Comparison of ENCODE assay signal across 8 mouse cellular contexts in genomic region chrX:48433527-48433899, GRCm38 (mm10). TPM values are rescaled to one million over a fixed set of nuclear protein-coding genes. Genes with fewer than 3 reads are reported as not detected.
DNase-seq lines count a peak whose midpoint lies in the region; ATAC-seq and TF ChIP-seq lines count a peak whose summit lies in the region.
"Had no signal": no experiment of that assay in that cellular context is flagged by ENCODE, and none has a peak within 500 bp of the region (broad histone marks: within the 10 kb centered on the region; RNA-seq: fewer than 3 reads in every experiment).

No protein-coding gene starts in this region.

- peaks cover 45% of the 10 kb centered on the region for H3K4me1 ChIP-seq in E14TG2a.4 (replicated peaks; ENCODE audit: low read depth, low read length)
- peaks cover 51% of the 10 kb centered on the region for H3K4me1 ChIP-seq in bone marrow macrophage, adult 2 months (ENCODE audit: control insufficient read depth, insufficient read depth, low read length)
- peaks cover 0 to 25% of the 10 kb centered on the region in 2 experiments; a peak in 2 of 4 replicates for H3K4me1 ChIP-seq in liver, embryonic 14.5 days (replicated peaks; ENCODE audit: control insufficient read depth in 2 of 2, insufficient read depth in 2 of 2, low read length in 1 of 2)
- no peaks in the 10 kb centered on the region; the same call in 1 of the 2 replicates for H3K4me1 ChIP-seq in hindbrain, embryonic 12.5 days

- TF ChIP-seq POLR2A in bone marrow macrophage, adult 2 months (IDR thresholded peaks at IDR 0.05; ENCODE audit: borderline replicate concordance, low read depth, low read length) = no peak

- H3K9me3 ChIP-seq in E14TG2a.4 (ENCODE audit: low read length) = no peaks in the 10 kb centered on the region
- no peaks in the 10 kb centered on the region for H3K9me3 ChIP-seq in liver, embryonic 14.5 days (ENCODE audit: control insufficient read depth, low read length)
- no peaks in the 10 kb centered on the region for H3K9me3 ChIP-seq in hindbrain, embryonic 12.5 days (replicated peaks)

- H3K9ac ChIP-seq in liver, embryonic 14.5 days (replicated peaks) = no peak overlapping the region
- no peak overlapping the region for H3K9ac ChIP-seq in hindbrain, embryonic 12.5 days

- no peak overlapping the region for H3K4me2 ChIP-seq in liver, embryonic 14.5 days (ENCODE audit: low read depth)
- H3K4me2 ChIP-seq in hindbrain, embryonic 12.5 days (replicated peaks) = no peak overlapping the region

- TF ChIP-seq CTCF in E14TG2a.4 (conservative IDR thresholded peaks at IDR 0.05; ENCODE audit: low read length) = no peak
- no peak for TF ChIP-seq CTCF in bone marrow macrophage, adult 2 months (IDR thresholded peaks at IDR 0.05; ENCODE audit: low read depth, low read length)
- no peak for TF ChIP-seq CTCF in liver, embryonic 14.5 days (IDR thresholded peaks at IDR 0.05; ENCODE audit: low read depth)

- TF ChIP-seq EP300 in liver, embryonic 14.5 days (IDR thresholded peaks at IDR 0.05; ENCODE audit: low read depth) = no peak

- no peak for DNase-seq in liver, embryonic 14.5 days (ENCODE audit: low read depth in 3 of 3, low spot score in 3 of 3)
- DNase-seq in spleen, adult 18-20 months = peak; percentile 70 to 81
- no peak for DNase-seq in right cerebral cortex, postnatal 10 days (ENCODE audit: low spot score in 2 of 2)
- DNase-seq in cerebellum, postnatal 25 days = no peak
- DNase-seq: cerebellum, postnatal 36 days had no signal

- H3K27me3 ChIP-seq in E14TG2a.4 (ENCODE audit: insufficient read depth, low read length) = no peaks in the 10 kb centered on the region
- no peaks in the 10 kb centered on the region for H3K27me3 ChIP-seq in liver, embryonic 14.5 days (ENCODE audit: control insufficient read depth, insufficient read depth, low read length)
- H3K27me3 ChIP-seq in hindbrain, embryonic 12.5 days = no peaks in the 10 kb centered on the region

- H3K27ac ChIP-seq in bone marrow macrophage, adult 2 months (ENCODE audit: insufficient read depth, low read depth, low read length) = peak overlapping the region; percentile 38
- H3K27ac ChIP-seq in liver, embryonic 14.5 days = no peak overlapping the region
- H3K27ac ChIP-seq in hindbrain, embryonic 12.5 days = no peak overlapping the region

- H3K4me3 ChIP-seq in E14TG2a.4 (replicated peaks; ENCODE audit: low read length) = peak overlapping the region; percentile 66
- H3K4me3 ChIP-seq in bone marrow macrophage, adult 2 months (ENCODE audit: insufficient read depth, low read length) = peak overlapping the region; percentile 15; the same call in 1 of the 2 replicates
- H3K4me3 ChIP-seq in liver, embryonic 14.5 days (ENCODE audit: insufficient read depth in 1 of 2, low read depth in 2 of 2, low read length in 2 of 2) = no peak overlapping the region
- H3K4me3 ChIP-seq in hindbrain, embryonic 12.5 days = no peak overlapping the region

- 13% methylated on average over 6 of the region's 6 CpGs for WGBS in liver, embryonic 14.5 days (ENCODE audit: insufficient replicate concordance)
- WGBS in hindbrain, embryonic 12.5 days = 31% methylated on average over 6 of the region's 6 CpGs

- peak; percentile 26; the same call in 1 of the 2 replicates for ATAC-seq in liver, embryonic 14.5 days (ENCODE audit: insufficient read depth)
- no peak for ATAC-seq in hindbrain, embryonic 12.5 days (ENCODE audit: low FRiP score)

- no peaks in the 10 kb centered on the region for H3K36me3 ChIP-seq in E14TG2a.4 (ENCODE audit: insufficient read depth, low read length)
- no peaks in the 10 kb centered on the region for H3K36me3 ChIP-seq in liver, embryonic 14.5 days (replicated peaks; ENCODE audit: control insufficient read depth, insufficient read depth, low read depth)
- no peaks in the 10 kb centered on the region for H3K36me3 ChIP-seq in hindbrain, embryonic 12.5 days

RNA-seq across cellular contexts. Expression of gene Elf4, which starts 29.4 kb away (rescaled TPM):
- polyA plus RNA-seq in bone marrow macrophage, adult 2 months (2012; ENCODE audit: insufficient read depth, insufficient read length, missing spikeins) = 46.8 and 49.2 TPM in 2 replicates
- 3.5 and 3.8 TPM in 2 replicates for polyA plus RNA-seq in liver, embryonic 14.5 days (2012; rRNA removed)
- polyA plus RNA-seq in liver, embryonic 14.5 days (2014; fragmentation: Nextera tagmentation; extraction: Ambion mirVana) = 2.5 and 2.6 TPM in 2 replicates
- 2.1 and 2.9 TPM in 2 replicates for polyA plus RNA-seq in hindbrain, embryonic 12.5 days (2016; fragmentation: Nextera tagmentation; extraction: Ambion mirVana)

Comparison
In these comparisons a context has a peak if more than half of its experiments do, and no peak if none do; other contexts are left out.
1. H3K4me3 ChIP-seq: peak in E14TG2a.4 (single experiment) and bone marrow macrophage, adult 2 months (single experiment); none in liver, embryonic 14.5 days (0 of 2) and hindbrain, embryonic 12.5 days (single experiment).
2. DNase-seq: peak in spleen, adult 18-20 months (2 of 2); none in liver, embryonic 14.5 days (0 of 3), right cerebral cortex, postnatal 10 days (0 of 2) and cerebellum, postnatal 25 days (0 of 2).
3. RNA of gene Elf4, which starts 29.4 kb away (polyA plus RNA-seq): 46.8 to 49.2 TPM in bone marrow macrophage, adult 2 months; 2.5 to 3.8 TPM in liver, embryonic 14.5 days and 2.1 to 2.9 TPM in hindbrain, embryonic 12.5 days; every median in the first group is over 10 times any median in the second.